Mouse (Mus musculus) fat pad, adult 2 months (tissue): ENCODE data around the gene Phpt1.

ENCODE experiments used
- DNase-seq: peaks from one replicate; pipeline ENCODE4 v3.0.0-alpha.2; 2011; ENCODE audit warnings: low read depth, low spot score; ENCODE audit errors: extremely low read depth

Gene Phpt1

DNA sequence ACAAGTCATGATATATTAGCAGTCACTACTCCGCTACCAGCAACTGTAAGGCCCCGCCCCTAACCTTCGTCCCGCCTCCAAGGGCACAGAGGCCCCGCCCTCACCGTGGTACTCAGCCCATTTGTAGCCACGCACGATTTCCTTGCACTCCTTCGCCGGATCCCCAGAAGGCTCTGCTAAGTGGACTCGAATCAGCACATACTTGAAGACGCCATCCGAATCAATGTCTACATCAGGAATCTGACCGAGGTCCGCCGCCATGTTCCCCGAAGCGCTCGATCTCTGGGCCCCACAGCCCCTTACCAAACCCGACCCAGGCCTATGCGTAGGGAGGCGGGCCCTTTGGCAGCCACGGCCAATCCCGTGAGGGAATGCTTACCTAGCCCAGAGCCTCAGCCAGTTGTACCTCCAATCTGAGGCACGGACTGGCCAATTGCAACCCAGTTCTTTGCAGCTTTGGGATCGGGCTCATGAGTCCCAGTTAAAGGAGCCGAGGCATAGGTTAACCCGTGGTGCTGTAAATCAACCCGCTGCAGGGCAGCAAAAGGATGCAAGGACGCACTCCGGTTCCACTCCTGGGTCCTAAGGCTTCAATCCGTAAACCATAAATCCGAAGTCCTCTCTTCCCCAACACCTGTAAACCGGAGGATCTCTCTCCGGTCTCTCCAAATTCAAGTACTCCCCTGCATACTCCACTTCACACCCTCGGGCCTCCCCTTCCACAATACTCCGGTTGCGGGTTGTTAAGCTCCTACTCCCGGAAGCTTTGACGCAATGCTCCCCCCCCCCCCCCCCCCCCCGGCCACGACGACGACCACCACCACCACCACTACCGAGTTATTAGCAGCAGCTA, at the start of gene Phpt1, which contains the start of gene Mamdc4:
Gene Phpt1 (minus strand): TSS at position 646 of the 853 bp plus-strand sequence.
Gene Mamdc4 (minus strand): TSS at position 267 of the 853 bp plus-strand sequence.
- DNase-seq = peak; percentile 91

DNA sequence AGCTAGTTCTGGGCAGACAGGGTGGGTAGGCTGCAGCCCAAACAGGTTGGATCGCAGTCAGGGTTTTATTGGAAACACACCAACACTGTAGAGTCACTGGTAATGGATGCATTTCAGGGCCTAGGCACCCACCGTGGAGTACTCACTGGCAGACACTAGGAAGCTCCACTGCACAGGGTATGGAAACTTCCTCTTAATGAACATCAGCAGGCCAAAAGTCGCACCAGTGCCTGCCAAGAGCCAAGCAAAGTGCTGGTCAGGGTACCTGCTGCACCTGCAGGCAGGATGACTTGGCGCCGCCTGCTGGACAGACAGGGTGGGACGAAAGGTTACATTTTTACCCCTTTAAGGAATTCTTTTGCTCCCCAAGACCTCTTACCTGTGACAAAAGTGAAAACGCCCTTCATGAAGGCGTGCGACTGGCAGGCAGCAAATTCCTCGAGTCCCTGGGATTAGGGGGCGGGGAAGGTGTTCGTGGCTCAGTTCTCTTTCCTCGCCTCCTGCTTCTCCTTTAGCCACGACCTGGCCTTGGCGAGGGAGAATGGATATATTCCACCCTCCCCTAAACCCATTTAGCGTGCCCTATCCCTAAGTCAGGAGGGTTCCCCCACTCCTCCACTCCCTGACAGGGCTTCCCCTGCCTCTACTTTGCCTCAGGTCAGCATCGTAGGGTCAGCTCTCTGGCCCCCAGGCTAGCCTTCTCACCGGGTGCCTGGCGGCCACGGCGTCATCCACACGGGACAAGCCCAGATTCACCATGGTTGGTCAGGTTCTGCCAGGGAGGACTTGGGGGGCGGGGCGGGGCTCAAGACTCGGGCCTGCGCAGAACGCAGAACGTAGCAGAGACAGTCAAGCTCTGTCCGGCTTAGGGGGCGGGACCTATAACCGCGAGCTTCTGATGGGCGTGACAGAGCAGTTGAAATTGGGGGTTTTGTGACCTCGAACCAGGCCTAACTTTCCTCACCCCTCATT, 46.5 kb upstream of the Phpt1 start, which contains the start of gene Tmem141:
Gene Tmem141 (minus strand): TSS at position 777 of the 972 bp plus-strand sequence.
- DNase-seq = peak; percentile 13

DNA sequence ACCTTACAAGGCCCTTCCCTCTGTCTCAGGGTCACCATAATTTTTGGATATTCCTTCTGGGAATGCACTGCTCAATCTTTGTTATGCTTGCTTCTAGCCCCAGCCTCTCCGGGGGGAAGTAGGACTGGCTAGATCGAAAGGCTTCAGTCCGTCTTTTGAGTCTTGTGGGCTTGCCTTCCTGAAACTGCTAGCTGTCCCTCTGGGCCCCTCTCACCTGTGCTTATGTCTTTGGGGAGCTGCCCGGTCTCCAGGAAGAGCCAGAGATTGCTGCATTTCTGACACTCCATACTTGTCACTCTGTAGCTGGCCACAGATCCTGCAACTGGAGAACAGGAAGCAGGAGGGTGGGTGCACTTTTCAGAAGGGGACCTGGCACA, 45.8 kb upstream of the Phpt1 start:
- DNase-seq = no peak

DNA sequence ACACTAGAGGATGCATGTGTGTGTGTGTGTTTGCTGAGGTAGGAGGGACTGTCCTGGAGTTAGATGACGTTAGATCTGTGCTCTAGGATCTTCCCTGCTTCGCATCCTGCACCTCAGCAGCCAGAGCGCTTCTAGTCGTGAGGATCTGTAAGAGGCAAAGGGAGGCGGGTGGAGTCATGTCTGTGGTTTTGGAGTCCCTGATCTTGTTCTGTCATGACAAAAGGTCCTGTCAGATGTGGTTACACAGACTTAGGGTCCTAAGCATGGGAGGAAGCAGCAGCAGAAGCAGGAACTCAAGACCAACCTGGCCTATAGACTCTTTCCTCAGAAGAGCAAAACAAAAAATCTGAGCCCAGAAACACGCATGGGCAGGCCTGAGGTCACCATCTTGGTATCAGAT, 45.4 kb upstream of the Phpt1 start:
- no peak for DNase-seq

DNA sequence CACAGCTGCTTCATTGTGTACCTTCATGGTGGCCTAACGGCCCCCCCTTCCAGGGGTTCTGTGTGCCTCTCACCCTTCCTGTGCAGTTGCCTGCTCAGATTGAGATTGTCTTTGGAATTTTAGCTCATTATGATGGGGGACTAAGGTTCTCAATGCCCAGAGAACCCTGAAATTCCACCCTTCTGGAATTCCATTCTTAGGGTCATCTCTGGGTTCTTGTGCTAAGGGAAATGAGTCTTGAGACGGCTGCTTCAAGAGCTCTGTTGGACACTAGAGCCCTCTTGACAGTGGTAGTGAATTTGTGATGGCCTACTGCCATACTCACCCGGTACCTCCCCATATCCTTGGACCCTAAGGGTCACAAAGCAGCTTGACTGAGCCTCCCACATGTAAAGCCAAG, 42.6 kb upstream of the Phpt1 start, which contains the start of gene Ccdc183:
Gene Ccdc183 (minus strand): TSS at position 101 of the 400 bp plus-strand sequence.
- DNase-seq = no peak

DNA sequence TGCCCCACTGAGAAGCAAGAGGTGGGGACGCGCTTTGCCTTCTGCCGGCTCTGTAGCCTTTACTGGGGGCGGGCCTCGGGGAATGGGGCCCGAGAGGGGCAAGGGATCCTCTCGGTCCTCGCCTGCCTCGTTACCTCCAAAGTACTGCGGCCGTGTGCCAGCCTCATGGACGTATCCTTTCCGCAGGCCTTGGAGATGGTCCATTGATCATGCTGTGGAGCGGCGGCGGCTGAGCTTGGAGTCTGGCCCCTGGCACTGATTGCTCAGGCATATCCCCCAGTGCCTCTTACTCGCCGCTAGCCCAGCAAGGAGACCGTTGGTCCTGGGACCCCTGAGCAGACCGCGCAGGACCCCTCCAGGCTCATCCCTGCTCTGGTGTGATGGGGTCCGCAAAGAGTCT, 41.4 kb upstream of the Phpt1 start:
- no peak for DNase-seq

DNA sequence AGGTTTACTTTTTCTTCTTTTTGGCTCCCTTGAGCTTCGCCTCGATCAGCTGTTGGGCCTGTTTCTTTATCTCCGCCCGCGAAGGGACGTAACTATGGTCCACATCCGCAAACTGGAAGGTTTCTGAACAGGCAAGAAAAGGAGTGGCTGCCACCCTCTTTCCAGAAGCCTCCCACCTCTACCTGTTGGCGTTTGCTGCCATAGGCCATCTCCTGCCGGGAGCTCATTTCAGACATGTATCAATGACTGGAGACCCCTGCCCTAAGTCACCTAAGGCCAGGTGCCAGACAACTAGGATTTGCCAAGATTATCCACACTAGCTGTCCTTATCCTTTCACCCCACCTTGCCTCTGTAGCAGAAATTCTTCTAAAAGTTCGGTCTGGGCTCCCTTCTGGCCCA, 33.6 kb upstream of the Phpt1 start:
- no peak for DNase-seq

DNA sequence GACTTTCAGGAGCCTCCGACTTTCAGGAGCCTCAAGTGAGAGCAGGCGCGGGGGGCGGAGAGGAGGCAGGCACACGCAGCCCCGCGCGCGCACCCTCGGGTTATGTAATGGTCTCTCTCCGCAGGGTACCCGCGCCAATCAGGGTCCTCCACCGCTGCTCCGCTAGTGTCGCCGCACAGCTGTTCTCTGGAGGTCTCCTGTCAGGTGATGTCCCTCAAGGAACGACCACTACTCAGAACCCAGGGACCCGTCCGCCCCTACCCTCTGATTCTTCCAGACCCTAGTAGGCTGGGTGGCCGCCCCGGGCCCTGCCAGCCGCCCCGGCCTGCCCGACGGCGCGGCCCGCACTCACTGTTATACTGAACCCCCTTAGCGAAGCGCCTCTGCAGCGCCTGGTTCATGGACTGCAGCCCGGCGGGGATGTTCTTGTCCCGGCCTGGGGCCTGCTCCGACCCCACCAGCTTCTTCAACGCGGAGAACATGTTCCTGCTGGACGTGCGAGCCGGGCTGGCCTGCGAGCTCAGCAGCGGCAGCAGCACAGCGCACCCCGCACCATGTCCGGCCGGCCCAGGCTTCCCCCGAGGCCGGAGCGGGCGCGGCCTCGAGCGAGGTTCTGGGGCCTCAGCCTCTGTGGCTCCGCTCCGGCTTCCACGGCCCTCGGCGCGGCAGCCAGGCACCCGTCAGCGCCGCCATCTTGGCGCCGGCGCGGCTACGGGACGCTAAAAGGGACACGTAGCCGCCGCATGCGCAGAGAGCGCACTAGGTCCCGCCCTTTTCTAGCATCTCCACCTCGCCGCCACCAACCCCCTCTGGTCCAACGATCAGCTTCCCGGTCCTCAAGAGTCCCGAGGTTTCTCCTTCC, 33.0 kb upstream of the Phpt1 start, which contains the start of gene Rabl6:
Gene Rabl6 (minus strand): TSS at position 761 of the 862 bp plus-strand sequence.
- DNase-seq = no peak

DNA sequence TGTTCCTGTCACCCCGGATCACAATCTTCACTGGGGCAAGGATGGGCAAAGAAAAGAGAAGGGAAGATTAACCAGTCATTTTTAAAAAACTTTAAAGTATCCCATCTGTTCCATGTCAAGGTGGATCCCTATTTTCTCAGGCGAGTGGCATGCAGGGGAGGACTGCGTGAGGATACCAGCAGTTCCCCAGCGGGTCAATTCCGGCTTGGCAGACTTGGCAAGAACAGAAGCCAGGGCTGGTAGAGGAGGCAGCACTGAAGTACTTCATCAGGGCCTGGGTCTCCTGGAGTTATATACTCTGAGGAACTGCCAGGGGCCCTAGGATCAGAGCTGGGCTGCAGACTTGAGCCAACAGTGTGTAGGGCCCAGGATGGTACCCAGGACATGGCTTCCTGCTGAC, 27.5 kb upstream of the Phpt1 start:
- no peak for DNase-seq

DNA sequence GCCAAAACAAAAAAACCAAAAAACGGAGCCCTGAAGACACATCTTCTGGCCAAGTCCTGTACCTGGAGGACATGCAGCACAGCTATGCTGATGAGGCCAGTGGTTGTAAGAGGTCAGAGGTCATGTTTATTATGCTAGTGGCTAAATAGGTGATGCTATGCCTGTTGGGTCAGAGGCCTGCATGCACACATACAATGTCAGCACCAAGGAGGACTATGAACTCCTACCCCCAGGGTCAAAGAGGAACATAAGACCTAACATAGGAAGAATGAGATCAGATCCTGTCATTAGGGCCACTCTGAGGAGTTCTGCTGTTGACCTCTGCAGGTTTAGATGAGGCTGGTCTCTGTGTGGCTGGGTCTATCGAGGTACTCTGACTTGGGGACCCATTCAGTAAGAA, 25.0 kb upstream of the Phpt1 start:
- no peak for DNase-seq

DNA sequence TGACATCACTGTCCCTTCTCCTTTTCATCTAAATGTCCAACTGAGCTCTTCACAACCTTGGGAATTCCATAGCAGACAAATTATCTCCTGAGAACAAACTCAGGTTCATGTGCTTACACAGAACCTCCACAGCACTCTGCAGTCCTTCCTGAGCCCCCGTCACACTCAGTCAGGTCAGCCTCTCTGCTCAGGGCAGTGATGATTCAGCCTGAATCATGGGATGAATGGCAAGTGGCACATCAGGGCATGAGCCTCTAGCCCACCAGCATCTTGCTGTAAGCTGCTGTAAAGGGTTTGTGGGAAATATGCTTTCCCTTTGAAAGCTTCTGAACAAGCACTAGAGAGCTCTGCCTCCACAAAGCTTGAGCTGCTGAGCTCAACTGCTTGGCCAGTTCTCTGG, 23.7 kb upstream of the Phpt1 start:
- no peak for DNase-seq

DNA sequence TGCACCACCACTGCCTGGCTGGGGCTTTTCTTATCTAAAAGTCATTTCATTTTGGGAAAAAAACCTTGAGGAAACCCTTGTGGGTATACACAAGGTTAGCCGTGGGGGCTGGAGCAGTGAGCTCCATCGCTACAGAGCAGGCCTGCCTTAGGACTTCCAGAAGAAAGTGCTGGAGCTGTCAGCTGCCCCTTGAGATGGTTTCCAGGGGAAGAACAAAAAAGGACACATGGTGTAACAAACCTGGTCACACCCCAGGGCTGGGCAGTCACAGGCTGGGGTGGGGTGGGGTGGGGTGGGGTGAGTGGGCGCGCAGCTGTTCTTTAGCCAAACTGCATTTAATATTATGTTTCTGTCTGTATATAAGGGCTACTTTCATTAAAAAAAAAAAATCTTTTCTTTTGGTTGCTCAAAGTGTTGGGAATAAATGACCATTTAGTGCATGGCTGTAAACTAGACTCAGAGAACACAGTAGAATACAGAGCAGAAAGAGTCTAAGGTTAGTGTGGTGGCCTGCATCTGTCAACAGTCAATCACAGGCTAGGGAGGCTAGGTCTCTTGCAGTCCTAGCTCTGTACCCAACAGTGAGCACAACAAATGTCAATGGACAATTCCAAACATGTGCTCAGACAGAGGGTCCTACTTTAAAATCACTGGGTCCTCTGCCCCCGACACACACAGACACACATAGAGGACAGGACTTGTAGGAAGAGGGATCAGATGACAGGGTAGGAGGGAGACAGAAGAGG, 21.9 kb upstream of the Phpt1 start:
- DNase-seq = no peak

DNA sequence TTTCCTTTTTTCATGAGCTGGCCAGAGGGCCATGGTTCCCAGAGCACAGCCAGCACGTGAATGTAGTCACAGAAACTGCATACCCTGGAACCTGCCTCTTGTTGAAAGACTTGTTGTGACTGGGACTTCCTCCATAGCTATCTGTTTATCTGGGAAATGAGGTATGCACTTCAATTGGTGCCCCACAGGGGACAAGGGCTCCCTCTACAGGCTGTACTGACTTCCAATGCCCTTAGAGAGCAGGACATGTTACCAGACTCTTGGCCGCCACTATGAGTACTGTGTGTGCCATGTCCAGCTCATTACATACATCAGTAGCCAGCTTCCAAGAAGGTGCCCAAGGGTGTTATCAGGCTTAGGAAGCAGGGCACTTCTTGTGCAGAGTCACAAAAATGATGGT, 16.8 kb upstream of the Phpt1 start:
- DNase-seq = no peak

DNA sequence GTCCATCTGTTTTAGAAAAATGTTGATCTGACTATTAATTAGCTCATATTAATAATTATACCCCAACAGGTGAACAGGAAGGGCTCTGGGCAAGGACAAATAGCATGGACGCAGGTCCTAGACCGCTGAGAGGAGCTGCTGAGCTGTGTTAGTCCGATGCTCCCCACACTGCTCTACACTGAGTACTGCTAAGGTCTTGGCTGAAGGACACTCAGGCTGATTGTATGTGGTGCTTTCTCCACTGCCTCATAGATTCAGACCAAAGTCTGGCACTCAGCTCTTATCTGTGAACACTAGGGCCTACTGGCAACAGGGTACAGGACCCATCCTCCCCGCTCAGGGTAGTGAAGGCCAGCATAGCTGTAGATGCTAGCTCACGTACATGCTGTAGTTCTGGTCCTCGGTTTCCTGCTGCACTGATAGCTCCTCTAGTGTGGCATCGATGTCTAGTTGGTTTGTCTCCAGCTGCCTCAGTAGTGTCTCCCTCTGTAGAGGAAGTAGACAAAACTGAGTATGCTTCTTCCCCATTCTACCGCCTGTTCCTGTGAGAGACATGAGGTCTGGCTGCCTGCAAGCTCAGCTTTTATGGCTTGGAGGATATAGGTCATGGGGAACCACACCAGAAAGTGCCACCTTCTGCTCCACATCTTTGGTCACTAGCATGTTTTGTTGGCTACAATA, 13.3 kb upstream of the Phpt1 start:
- no peak for DNase-seq

DNA sequence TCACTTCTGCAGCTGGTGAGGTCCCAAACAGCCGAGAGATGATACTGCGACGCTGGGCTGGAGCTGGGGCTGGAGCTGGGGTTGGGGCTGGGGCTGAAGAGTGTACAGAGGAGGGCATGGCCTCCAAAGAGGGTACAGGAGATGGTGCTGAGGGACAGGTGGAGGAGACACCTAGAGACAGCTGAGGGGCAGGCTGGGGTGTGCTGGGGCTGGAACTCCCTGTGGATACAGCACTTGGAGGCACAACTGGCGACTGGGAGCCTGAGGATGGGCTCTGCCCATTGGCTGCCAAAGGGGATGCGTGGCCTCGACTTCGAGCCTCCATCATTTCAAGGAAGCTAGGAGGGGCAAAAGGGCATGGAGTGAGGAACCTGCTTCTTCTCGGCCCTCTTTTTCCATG, 12.3 kb upstream of the Phpt1 start:
- DNase-seq = no peak

DNA sequence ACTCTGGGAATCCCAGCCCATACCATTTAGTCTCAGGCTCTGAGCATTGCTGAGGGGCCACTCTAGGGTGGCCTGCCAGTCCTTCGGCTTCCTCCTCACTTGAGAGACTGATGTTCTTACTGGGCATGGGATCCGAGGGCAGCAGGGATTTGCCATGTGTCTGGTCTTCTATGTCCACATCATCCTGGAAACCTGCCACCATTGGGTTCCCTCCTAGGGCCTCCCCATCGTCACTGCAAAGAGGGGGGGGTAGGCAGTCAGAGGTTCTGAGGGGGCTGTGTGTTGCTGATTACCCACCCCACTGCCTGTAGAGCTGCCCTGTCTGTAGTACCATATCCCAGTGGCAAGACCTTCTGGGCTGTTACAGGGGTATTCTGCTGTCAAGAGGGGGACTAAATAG, 10.6 kb upstream of the Phpt1 start:
- no peak for DNase-seq

DNA sequence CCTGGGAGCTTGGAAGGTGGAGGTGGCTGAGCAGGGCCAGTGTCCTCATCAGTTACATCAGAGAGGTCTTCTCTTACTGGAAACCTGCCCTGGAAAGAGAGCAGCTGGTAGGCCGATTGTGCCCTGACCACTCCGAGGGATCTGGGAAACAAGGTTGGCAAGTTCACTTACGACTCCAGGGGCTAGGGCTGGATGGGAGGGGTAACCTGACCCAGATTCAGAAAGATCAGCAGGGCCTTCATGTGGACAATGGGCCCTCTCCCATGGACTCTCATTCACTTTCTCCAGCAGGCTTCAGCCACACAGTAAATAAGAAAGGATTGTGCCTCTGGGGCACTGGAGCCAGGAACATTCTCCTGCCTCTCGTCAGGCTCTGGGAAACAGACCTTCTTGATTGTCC, 9.8 kb upstream of the Phpt1 start:
- no peak for DNase-seq

DNA sequence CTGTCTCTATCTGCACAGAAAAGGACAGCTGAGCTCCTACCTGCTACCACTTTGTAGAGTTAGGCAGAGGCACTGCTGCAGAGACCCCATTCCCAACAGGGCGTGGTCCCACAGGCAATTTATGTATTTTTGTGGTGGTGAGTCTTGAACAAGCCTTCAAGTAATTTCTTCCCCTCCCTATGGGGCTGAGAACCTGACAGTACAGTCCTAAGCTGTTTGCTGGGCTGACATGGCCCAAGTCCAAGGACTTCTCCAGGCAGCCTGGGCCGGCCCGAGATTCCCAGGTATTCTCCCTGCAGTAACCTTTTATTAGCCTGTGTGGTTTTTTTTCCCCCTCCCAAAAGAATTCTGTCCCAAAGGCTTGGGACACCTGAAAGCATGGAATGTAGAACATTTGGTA, 9.1 kb upstream of the Phpt1 start:
- no peak for DNase-seq

DNA sequence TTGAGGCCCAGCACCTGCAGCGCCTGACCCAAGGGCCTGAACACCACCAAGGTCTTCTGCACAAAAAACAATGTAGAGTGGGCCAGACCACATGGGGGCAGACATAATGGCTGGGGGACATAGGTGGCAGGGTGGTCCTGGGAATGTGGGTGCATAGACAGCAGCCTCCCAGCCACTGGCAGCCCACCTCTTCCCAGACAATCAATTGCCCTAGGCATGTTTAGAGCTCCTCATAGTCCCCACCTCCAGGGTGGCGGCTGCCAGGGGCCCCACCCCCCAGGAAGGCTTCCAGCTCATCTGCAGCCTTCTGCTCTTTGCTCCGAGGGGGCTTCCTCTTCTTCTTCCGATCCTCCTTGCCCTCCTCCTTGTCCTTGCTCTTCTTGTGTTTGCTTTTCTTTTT, 8.5 kb upstream of the Phpt1 start:
- DNase-seq = no peak
